Mouse (Mus musculus): ENCODE measurements around the gene Ppef2. TPM values are rescaled to one million over a fixed set of nuclear protein-coding genes. Genes with fewer than 3 reads are reported as not detected.

The Ppef2 gene
- polyA plus RNA-seq, 1 experiment from 2014 or later: 0.19 TPM

Other genes starting within 250 kb of the Ppef2 start
- 0.99 and 1.3 TPM in 2 replicates for gene Cdkl2, start 212.4 kb downstream of the Ppef2 start, polyA plus RNA-seq (2016; fragmentation: Nextera tagmentation; extraction: Ambion mirVana)
- gene G3bp2, start 172.6 kb downstream of the Ppef2 start, polyA plus RNA-seq (2016; fragmentation: Nextera tagmentation; extraction: Ambion mirVana): 303 and 317 TPM in 2 replicates
- 50.5 and 52.0 TPM in 2 replicates for gene Uso1, start 118.3 kb downstream of the Ppef2 start, polyA plus RNA-seq (2016; fragmentation: Nextera tagmentation; extraction: Ambion mirVana)
- not detected in 2 replicates for gene U90926, start 40.9 kb downstream of the Ppef2 start, polyA plus RNA-seq (2016; fragmentation: Nextera tagmentation; extraction: Ambion mirVana)
- gene Naaa, start 21.9 kb upstream of the Ppef2 start, polyA plus RNA-seq (2016; fragmentation: Nextera tagmentation; extraction: Ambion mirVana): 5.9 and 6.6 TPM in 2 replicates
- 38.0 and 43.3 TPM in 2 replicates for gene Sdad1, start 54.2 kb upstream of the Ppef2 start, polyA plus RNA-seq (2016; fragmentation: Nextera tagmentation; extraction: Ambion mirVana)
- not detected in 2 replicates for gene Cxcl9, start 71.8 kb upstream of the Ppef2 start, polyA plus RNA-seq (2016; fragmentation: Nextera tagmentation; extraction: Ambion mirVana)
- 2.6 TPM in 2 replicates for gene Art3, start 75.5 kb upstream of the Ppef2 start, polyA plus RNA-seq (2016; fragmentation: Nextera tagmentation; extraction: Ambion mirVana)
- 0.55 TPM in 1 of 2 replicates, not detected in the other for gene Cxcl10, start 92.6 kb upstream of the Ppef2 start, polyA plus RNA-seq (2016; fragmentation: Nextera tagmentation; extraction: Ambion mirVana)
- gene Nup54, start 178.9 kb upstream of the Ppef2 start, polyA plus RNA-seq (2016; fragmentation: Nextera tagmentation; extraction: Ambion mirVana): 53.1 and 63.0 TPM in 2 replicates

All from midbrain, embryonic 12.5 days (tissue).